ENCODE assay signal across 17 mouse cellular contexts in the genomic region with DNA sequence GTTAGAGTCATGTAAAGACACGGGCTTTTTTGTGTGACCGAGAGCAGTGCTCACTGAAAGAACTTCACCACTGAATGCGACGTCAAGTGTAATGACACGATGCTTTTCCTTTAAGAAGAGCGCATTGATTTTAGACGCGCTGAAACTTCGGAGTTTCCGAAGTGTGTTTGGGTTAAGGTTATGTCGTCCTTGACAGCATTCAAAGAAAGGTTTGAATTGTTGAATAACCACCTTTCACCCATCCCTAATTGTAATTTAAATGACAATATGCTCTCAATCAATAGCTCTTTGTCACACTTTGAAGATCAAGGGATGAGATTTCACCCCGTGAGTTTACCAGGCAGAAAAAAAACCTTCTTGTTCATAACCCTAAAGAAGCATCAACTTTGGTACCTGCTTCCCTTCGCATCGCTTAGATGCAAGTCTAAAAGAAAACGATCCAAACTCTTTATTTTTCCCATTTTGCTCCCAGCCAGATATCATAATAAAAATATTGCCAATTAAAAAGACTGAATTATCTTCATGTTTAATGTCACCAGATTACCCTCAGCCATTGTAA.
DNase-seq lines count a peak whose midpoint lies in the region; ATAC-seq lines count a peak whose summit lies in the region.
"Had no signal": no experiment of that assay in that cellular context is flagged by ENCODE, and none has a peak within 500 bp of the region (broad histone marks: within the 10 kb centered on the region; RNA-seq: fewer than 3 reads in every experiment).

No protein-coding gene starts in this region.

- H3K9ac ChIP-seq in forebrain, embryonic 13.5 days: no peak overlapping the region
- no peak overlapping the region for H3K9ac ChIP-seq in neural tube, embryonic 13.5 days
- H3K9ac ChIP-seq: embryonic facial prominence, embryonic 15.5 days; lung, embryonic 14.5 days had no signal

- peak; percentile 60 for DNase-seq in ZHBTc4 (ENCODE audit: low read depth, low spot score)
- DNase-seq in mesoderm, embryonic 11.5 days (ENCODE audit: low read depth, low spot score): peak; percentile 4
- DNase-seq in layer of hippocampus, adult 18-20 months (ENCODE audit: low spot score in 2 of 2): no peak
- DNase-seq in cerebellum, adult 11-12 months: no peak
- DNase-seq in left cerebral cortex, adult 18-20 months (ENCODE audit: low spot score in 2 of 2): no peak
- DNase-seq: gastrocnemius, postnatal 14 days; liver; lung, embryonic 14.5 days; right cerebral cortex, postnatal 25 days; thymus, adult 2 months had no signal

- no peak overlapping the region for H3K27ac ChIP-seq in forebrain, embryonic 13.5 days
- no peak overlapping the region for H3K27ac ChIP-seq in neural tube, embryonic 13.5 days (replicated peaks)
- H3K27ac ChIP-seq: embryonic facial prominence, embryonic 15.5 days; kidney, postnatal 0 days; macrophage had no signal

- H3K4me1 ChIP-seq in forebrain, embryonic 13.5 days: peaks cover 16% of the 10 kb centered on the region
- H3K4me1 ChIP-seq in neural tube, embryonic 13.5 days (replicated peaks): peaks cover 15% of the 10 kb centered on the region
- H3K4me1 ChIP-seq: embryonic facial prominence, embryonic 15.5 days had no signal

- ATAC-seq in forebrain, embryonic 13.5 days: no peak
- ATAC-seq in neural tube, embryonic 13.5 days (ENCODE audit: low read depth): no peak
- ATAC-seq: CD4-positive, CD25-positive, alpha-beta regulatory T cell, adult 4 months had no signal

- no peak overlapping the region for H3K4me3 ChIP-seq in forebrain, embryonic 13.5 days
- H3K4me3 ChIP-seq in neural tube, embryonic 13.5 days: no peak overlapping the region
- H3K4me3 ChIP-seq: embryonic facial prominence, embryonic 15.5 days; myocyte had no signal

- no peaks in the 10 kb centered on the region for H3K9me3 ChIP-seq in forebrain, embryonic 13.5 days (replicated peaks)
- no peaks in the 10 kb centered on the region for H3K9me3 ChIP-seq in neural tube, embryonic 13.5 days
- H3K9me3 ChIP-seq: embryonic facial prominence, embryonic 15.5 days had no signal

- 19% methylated on average over 15 of the region's 15 CpGs for WGBS in forebrain, embryonic 13.5 days
- WGBS in neural tube, embryonic 13.5 days: 27% methylated on average over 15 of the region's 15 CpGs

- H3K4me2 ChIP-seq in forebrain, embryonic 13.5 days: peak overlapping the region; percentile 33; the same call in 1 of the 2 replicates
- peak overlapping the region; percentile 20 for H3K4me2 ChIP-seq in neural tube, embryonic 13.5 days
- H3K4me2 ChIP-seq: embryonic facial prominence, embryonic 15.5 days; lung, embryonic 14.5 days had no signal

- peaks cover 11% of the 10 kb centered on the region; the same call in 1 of the 2 replicates for H3K27me3 ChIP-seq in forebrain, embryonic 13.5 days
- peaks cover 32% of the 10 kb centered on the region; the same call in 1 of the 2 replicates for H3K27me3 ChIP-seq in neural tube, embryonic 13.5 days

- no peaks in the 10 kb centered on the region for H3K36me3 ChIP-seq in forebrain, embryonic 13.5 days (ENCODE audit: poor library complexity, severe bottlenecking)
- H3K36me3 ChIP-seq in neural tube, embryonic 13.5 days: no peaks in the 10 kb centered on the region
- H3K36me3 ChIP-seq: embryonic facial prominence, embryonic 15.5 days had no signal

Comparison
In these comparisons a context has a peak if more than half of its experiments do, and no peak if none do; other contexts are left out.
1. DNase-seq: peak in ZHBTc4 (single experiment) and mesoderm, embryonic 11.5 days (single experiment); none in layer of hippocampus, adult 18-20 months (0 of 2), cerebellum, adult 11-12 months (single experiment) and left cerebral cortex, adult 18-20 months (0 of 2).